Mouse (Mus musculus) heart, adult 2 months (tissue): Measurements from ENCODE around the gene Slc44a3. TPM values are rescaled to one million over a fixed set of nuclear protein-coding genes. Genes with fewer than 3 reads are reported as not detected.

ENCODE experiments used
- DNase-seq, 2 experiments: peaks; one replicate each; pipeline ENCODE4 v3.0.0; 2021
- H3K27ac ChIP-seq: fragments of 200-600 bp; 2 replicates; pipeline ENCODE4 v1.8.1; 2022
- H3K27me3 ChIP-seq: fragments of 200-500 bp; 2 replicates; pipeline ENCODE4 v1.6.1; 2012; ENCODE audit warnings: mild to moderate bottlenecking, low read length, inconsistent platforms, mixed read lengths; ENCODE audit not compliant: control insufficient read depth, insufficient read depth
- H3K36me3 ChIP-seq: fragments of 200-500 bp; 2 replicates; pipeline ENCODE4 v1.6.1; 2012; ENCODE audit warnings: low read length, inconsistent platforms; ENCODE audit not compliant: control insufficient read depth, insufficient read depth
- H3K4me1 ChIP-seq: fragments of 200-500 bp; 2 replicates; pipeline ENCODE4 v1.6.1; 2011; ENCODE audit warnings: low read length; ENCODE audit not compliant: control insufficient read depth, insufficient read depth
- H3K4me3 ChIP-seq: fragments of 200-600 bp; 2 replicates; pipeline ENCODE4 v1.8.1; 2022
- H3K79me2 ChIP-seq: fragments of 200-500 bp; replicated peaks from 2 replicates; pipeline ENCODE4 v1.6.1; 2012; ENCODE audit warnings: mild to moderate bottlenecking, inconsistent platforms, low read length, moderate library complexity, mixed read lengths; ENCODE audit not compliant: control insufficient read depth, insufficient read depth
- H3K9ac ChIP-seq: fragments of 200-500 bp; 2 replicates; pipeline ENCODE4 v1.6.1; 2012; ENCODE audit warnings: low read depth, mild to moderate bottlenecking, control low read depth, inconsistent platforms, low read length, mixed read lengths
- CTCF ChIP-seq: fragments of 200-600 bp; IDR thresholded peaks from 2 replicates; pipeline ENCODE4 v1.8.1; 2022; ENCODE audit warnings: antibody characterized with exemption, mild to moderate bottlenecking, moderate library complexity
- EP300 ChIP-seq: fragments of 200-500 bp; IDR thresholded peaks from 2 replicates; pipeline ENCODE4 v1.6.1; 2011; ENCODE audit warnings: low read depth, low read length, control low read depth; ENCODE audit not compliant: insufficient read depth
- POLR2A ChIP-seq: fragments of 200-500 bp; IDR thresholded peaks from 2 replicates; pipeline ENCODE4 v1.6.1; 2011; ENCODE audit warnings: mild to moderate bottlenecking, low read depth, low read length, control low read depth; ENCODE audit not compliant: insufficient read depth
- WGBS: fragments of 180-500 bp; shearing (Covaris S2); methylation state at CpG from one replicate; pipeline ENCODE4 v1.1.7; 2018; 5-methylcytosine and 5-hydroxymethylcytosine counted together
- intact Hi-C: fragments of 180-260 bp; cut with DNase I; formaldehyde crosslinking; loops from one replicate; pipeline ENCODE4 v1.15.1; 2025
- polyA plus RNA-seq: library from polyadenylated mRNA; depleted of rRNA; stranded (reverse); fragments of >200 nt; gene quantifications from 2 replicates; pipeline ENCODE4 v1.2.3, GENCODE M21; 2012
- total RNA-seq, 2 experiments: library from RNA; stranded (reverse); gene quantifications; 2 replicates each; pipeline ENCODE4 v1.2.3; 2021

The Slc44a3 gene
- total and polyA plus RNA-seq, 3 experiments: 1.1 TPM; not detected in 2

DNA sequence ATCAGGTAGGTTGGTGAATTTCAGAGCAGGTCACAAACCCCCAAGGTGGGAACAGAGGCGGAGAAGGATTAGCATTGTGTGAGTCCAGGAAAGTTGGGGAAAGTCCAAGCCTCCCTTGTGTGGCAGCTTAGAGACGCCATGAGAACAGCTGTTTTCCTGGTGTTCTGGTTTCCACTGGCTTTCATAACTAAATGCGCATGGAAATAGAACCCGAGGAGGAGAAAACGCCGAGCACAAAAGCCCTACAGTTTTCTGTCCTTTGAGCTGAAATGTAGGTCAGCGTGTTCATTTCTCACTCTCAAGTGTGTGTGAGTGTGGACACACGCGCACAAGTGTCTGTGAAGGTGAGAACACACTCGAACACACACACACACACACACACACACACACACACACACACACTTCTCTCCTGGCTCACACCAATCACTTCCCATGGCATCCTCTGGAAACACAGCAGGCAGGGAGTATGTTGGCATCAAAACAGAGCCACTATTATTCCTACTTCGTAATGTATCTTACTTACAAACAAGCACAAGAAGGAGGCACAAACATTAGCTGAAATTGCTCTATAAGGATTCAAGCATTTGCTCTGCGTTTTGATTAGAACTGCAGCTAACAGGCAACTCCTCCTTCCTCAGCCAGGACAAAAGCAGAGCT lies 42.6 kb downstream of the Slc44a3 start:
- TF ChIP-seq EP300: no peak
- no peak for TF ChIP-seq POLR2A
- TF ChIP-seq CTCF: no peak
- no peaks in the 10 kb centered on the region for H3K36me3 ChIP-seq
- DNase-seq: no peak
- no peak overlapping the region for H3K4me3 ChIP-seq
- H3K79me2 ChIP-seq: no peaks in the 10 kb centered on the region
- intact Hi-C loops: no loop called here
- no peaks in the 10 kb centered on the region for H3K27me3 ChIP-seq
- H3K27ac ChIP-seq: no peak overlapping the region
- H3K9ac ChIP-seq: no peak overlapping the region
- WGBS: 60% methylated on average over 12 of the region's 12 CpGs
- no peaks in the 10 kb centered on the region; the same call in 1 of the 2 replicates for H3K4me1 ChIP-seq

DNA sequence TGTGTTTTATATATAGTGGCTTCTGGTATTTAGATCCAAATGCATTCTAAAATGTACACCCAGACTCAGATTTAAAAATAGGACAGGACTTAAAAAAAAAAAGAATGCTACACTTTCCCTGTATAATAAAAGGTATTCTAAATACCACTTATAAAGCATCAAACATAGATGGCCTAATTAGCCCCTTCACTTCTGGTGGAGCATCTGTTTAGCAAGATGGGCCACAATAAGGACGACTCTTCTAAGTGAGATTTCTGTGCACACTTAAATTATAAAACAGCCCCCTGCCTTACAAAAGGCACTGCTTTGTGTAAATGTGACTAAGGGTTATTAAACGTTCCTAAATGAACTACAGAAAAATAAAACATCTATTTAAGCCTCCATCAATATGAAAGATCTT lies 47.0 kb downstream of the Slc44a3 start:
- Histone ChIP-seq H3K9ac (no peak overlapping the region), H3K79me2 (no peaks in the 10 kb centered on the region), H3K4me1 (no peaks in the 10 kb centered on the region; the same call in 1 of the 2 replicates), H3K27ac (no peak overlapping the region), H3K36me3 (no peaks in the 10 kb centered on the region), H3K4me3 (no peak overlapping the region), H3K27me3 (no peaks in the 10 kb centered on the region)
- intact Hi-C loops: no loop called here
- WGBS: 86% methylated on average over 2 of the region's 2 CpGs
- DNase-seq: no peak
- TF ChIP-seq EP300 (no peak), CTCF (no peak), POLR2A (no peak)

DNA sequence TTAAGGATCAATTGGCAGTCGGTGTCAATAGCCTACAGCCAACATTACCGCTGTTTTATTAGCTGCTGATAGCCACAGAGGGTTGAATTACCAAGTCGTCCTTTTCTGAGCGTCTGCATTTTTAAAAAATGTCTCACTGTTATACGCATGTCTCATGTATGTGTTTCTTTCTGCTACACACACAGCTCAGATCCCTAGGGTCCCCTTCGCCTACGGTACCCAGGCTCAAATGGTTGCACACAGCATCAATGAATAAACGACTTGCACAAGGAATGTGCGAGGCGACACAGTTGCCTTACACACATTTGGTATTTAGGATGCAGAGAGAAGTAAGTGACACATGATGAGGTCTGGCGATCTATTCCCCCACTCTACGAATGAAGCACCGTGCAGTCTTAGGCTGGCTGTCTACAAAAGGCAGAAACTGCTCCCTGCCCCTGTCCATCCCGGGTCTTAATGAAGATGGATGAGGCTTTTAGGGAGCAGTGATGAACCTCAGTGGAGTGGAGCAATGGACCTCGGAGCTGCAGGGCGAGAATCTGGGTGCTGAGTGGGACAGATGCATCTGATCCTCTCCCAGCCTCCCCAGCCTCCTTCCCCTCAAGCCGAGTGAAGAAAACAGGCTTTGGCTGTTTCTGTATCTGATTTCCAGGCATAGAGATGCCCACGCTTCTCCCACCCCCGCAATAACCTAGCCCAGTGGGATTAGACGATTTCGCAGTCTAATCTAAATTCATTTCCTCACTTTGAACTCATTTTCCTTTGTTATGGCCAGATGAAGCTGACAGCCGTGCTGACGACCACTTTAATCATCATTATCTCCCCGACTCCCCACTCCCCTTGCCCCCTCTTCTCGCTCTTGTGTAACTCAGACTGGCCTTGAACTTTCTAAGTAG lies 48.7 kb downstream of the Slc44a3 start:
- intact Hi-C loops: no loop called here
- Histone ChIP-seq H3K27me3 (no peaks in the 10 kb centered on the region), H3K27ac (no peak overlapping the region), H3K4me3 (no peak overlapping the region), H3K36me3 (no peaks in the 10 kb centered on the region), H3K79me2 (no peaks in the 10 kb centered on the region), H3K4me1 (no peaks in the 10 kb centered on the region), H3K9ac (no peak overlapping the region)
- no peak for DNase-seq
- TF ChIP-seq POLR2A (no peak), CTCF (no peak), EP300 (no peak)
- 62% methylated on average over 25 of the region's 25 CpGs for WGBS

DNA sequence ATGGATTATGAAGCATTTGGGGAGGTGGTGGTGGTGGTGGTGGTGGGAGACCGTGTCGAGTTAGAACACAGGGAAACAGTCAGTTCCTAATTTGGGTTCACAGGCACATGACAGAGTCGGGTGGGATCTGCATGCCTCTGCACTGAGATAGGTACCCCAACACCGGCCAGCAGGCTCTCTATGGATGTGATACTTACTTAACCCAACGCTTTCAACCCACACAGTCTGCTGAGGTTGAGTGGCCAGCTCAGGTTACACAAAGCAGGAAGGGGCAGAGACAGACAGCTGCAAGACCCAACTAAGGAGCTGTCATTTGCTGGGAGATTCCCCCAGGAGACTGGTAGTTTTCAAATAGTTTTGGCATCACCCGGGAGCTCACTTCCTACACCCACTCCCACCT lies 50.6 kb downstream of the Slc44a3 start:
- Histone ChIP-seq H3K79me2 (no peaks in the 10 kb centered on the region), H3K36me3 (no peaks in the 10 kb centered on the region), H3K9ac (no peak overlapping the region), H3K27me3 (no peaks in the 10 kb centered on the region), H3K27ac (no peak overlapping the region), H3K4me1 (no peaks in the 10 kb centered on the region), H3K4me3 (no peak overlapping the region)
- no peak for TF ChIP-seq EP300
- DNase-seq: no peak
- intact Hi-C loops: no loop called here
- WGBS: 32% methylated on average over 6 of the region's 6 CpGs

DNA sequence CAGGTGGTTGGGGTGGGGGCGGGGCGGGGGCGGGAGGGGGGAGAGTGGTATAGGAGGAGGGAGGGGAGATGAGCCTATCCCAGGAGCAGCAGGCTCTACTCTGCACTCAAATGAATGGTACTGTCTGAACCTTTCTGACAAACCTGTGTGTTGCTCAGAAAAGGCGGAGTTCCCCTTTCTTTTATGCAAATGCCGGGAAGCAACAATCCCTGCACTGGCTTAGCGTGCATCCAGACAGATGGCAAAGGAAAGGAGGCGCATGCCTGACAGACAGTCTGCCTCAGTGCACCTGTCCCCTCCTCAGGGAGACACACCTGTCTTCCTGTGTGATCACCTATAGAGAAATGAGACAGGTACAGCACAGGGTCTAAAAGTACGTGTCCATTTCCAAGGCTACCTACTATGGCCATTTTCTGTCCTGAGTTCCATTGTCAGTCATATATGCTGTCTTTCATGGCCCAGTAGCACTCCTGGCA lies 51.2 kb downstream of the Slc44a3 start:
- no peak for DNase-seq
- intact Hi-C loops: no loop called here
- Histone ChIP-seq H3K4me1 (no peaks in the 10 kb centered on the region), H3K4me3 (no peak overlapping the region), H3K79me2 (no peaks in the 10 kb centered on the region), H3K36me3 (no peaks in the 10 kb centered on the region), H3K9ac (no peak overlapping the region), H3K27ac (no peak overlapping the region), H3K27me3 (no peaks in the 10 kb centered on the region)
- TF ChIP-seq POLR2A: no peak
- TF ChIP-seq CTCF: no peak
- TF ChIP-seq EP300: no peak
- 77% methylated on average over 8 of the region's 8 CpGs for WGBS
